Mouse (Mus musculus) gastrocnemius, adult 8-10 months (tissue): ENCODE data around the gene Cyb5b. TPM values are rescaled to one million over a fixed set of nuclear protein-coding genes. Genes with fewer than 3 reads are reported as not detected.

Experiments
- DNase-seq, 2 experiments: peaks; one replicate each; pipeline ENCODE4 v3.0.0; 2022; ENCODE audit warnings: low spot score in 2 of 2
- total RNA-seq, 4 experiments: library from RNA; stranded (reverse); gene quantifications; 2 replicates each; pipeline ENCODE4 v1.2.4; 2022

Gene Cyb5b
- total RNA-seq, 4 experiments from 2014 or later, result 28.2 to 39.7 (median 34.2) TPM

- no peak for DNase-seq
These were observed 68.6 kb downstream of the Cyb5b start for GRCm38 (mm10) chr8:107219078-107219477.

- DNase-seq, result no peak
These were observed 71.7 kb downstream of the Cyb5b start for GRCm38 (mm10) chr8:107221924-107222851.

GRCm38 (mm10) chr8:107226183-107226582 lies 75.7 kb downstream of the Cyb5b start:
- no peak for DNase-seq

- no peak for DNase-seq
These were observed 76.7 kb downstream of the Cyb5b start for GRCm38 (mm10) chr8:107227011-107227626.

- DNase-seq, result no peak
These were observed 82.8 kb downstream of the Cyb5b start for GRCm38 (mm10) chr8:107233251-107233650.

GRCm38 (mm10) chr8:107233718-107234117 lies 83.3 kb downstream of the Cyb5b start:
- DNase-seq, result no peak

Other genes starting within 250 kb of the Cyb5b start
- 1 to 10 TPM; 2.4 to 3.9 (median 3.7) TPM for gene Sntb2, start 214.9 kb upstream of the Cyb5b start, total RNA-seq
- gene Vps4a, start 119.4 kb upstream of the Cyb5b start, total RNA-seq, result 10 to 100 TPM; 64.8 to 79.2 (median 72.5) TPM
- gene Pdf, start 102.0 kb upstream of the Cyb5b start, total RNA-seq, result 10 to 100 TPM; 40.9 to 60.7 (median 54.2) TPM
- gene Cog8, start 94.0 kb upstream of the Cyb5b start, total RNA-seq, result 10 to 100 TPM; 15.8 to 21.7 (median 19.5) TPM
- gene Nip7, start 93.8 kb upstream of the Cyb5b start, total RNA-seq, result 10 to 100 TPM; 15.2 to 22.6 (median 19.1) TPM
- not detected for gene Tmed6, start 85.0 kb upstream of the Cyb5b start, total RNA-seq
- 10 to 100 TPM; 13.1 to 17.6 (median 14.7) TPM for gene Terf2, start 54.1 kb upstream of the Cyb5b start, total RNA-seq
- 10 to 100 TPM; 16.2 to 19.2 (median 17.0) TPM for gene Nfat5, start 142.8 kb downstream of the Cyb5b start, total RNA-seq